Comparison of ENCODE assay signal across 18 mouse cellular contexts in the genomic region with DNA sequence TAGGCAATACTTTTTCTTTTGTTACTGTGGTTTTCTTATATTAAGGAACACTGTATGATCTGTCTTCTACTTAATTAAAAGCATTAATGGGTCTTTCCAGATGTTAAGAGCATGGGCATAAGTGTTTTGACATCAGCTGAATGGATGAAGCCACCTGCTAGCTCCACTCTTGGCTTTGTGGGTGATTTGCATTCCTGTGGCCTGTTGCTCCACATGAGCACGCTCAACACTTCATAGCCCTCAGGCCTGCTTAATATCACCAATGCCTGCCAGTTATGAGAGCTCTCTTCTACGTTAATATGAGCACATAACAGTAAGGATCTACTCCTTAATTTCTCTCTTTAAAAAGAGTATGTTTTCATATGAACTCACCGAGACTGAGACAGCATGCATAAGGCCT.
DNase-seq lines count a peak whose midpoint lies in the region; TF ChIP-seq lines count a peak whose summit lies in the region.
"Had no signal": no experiment of that assay in that cellular context is flagged by ENCODE, and none has a peak within 500 bp of the region (broad histone marks: within the 10 kb centered on the region; RNA-seq: fewer than 3 reads in every experiment).

No protein-coding gene starts in this region.

- no peaks in the 10 kb centered on the region for H3K4me1 ChIP-seq in heart, embryonic 10.5 days
- no peaks in the 10 kb centered on the region for H3K4me1 ChIP-seq in lung, adult 2 months (ENCODE audit: control insufficient read depth, insufficient read depth, low read length)
- H3K4me1 ChIP-seq: forebrain, embryonic 13.5 days; hindbrain, embryonic 13.5 days; midbrain, embryonic 10.5 days had no signal

- no peaks in the 10 kb centered on the region for H3K36me3 ChIP-seq in heart, embryonic 10.5 days
- H3K36me3 ChIP-seq in C2C12 (ENCODE audit: control insufficient read depth, insufficient read depth): no peaks in the 10 kb centered on the region
- H3K36me3 ChIP-seq: hindbrain, embryonic 13.5 days; midbrain, embryonic 10.5 days had no signal

- H3K79me3 ChIP-seq in C2C12 (ENCODE audit: low read depth): no peaks in the 10 kb centered on the region

- H3ac ChIP-seq in C2C12 (ENCODE audit: control insufficient read depth, insufficient read length, low read depth): no peak overlapping the region

- TF ChIP-seq POLR2A in lung, adult 2 months (IDR thresholded peaks at IDR 0.05; ENCODE audit: borderline replicate concordance, extremely low read depth, low read depth, low read length): no peak

- peak; percentile 14 to 25 for DNase-seq in heart, postnatal 10 days
- no peak for DNase-seq in heart, embryonic 10.5 days (ENCODE audit: low spot score)
- DNase-seq in lung, adult 2 months: peak; percentile 13
- no peak for DNase-seq in urinary bladder, postnatal 10 days (ENCODE audit: low spot score)
- no peak for DNase-seq in layer of hippocampus, adult 11-12 months (ENCODE audit: low spot score)
- DNase-seq in layer of hippocampus, adult 8-10 months (ENCODE audit: low spot score in 2 of 2): no peak
- DNase-seq: adrenal gland, adult 2 months; cerebellum, adult 11 months; cerebellum, adult 9-11 months; gastrocnemius, adult 2 months; heart, postnatal 36 days; kidney, adult 18-20 months; liver, postnatal 0 days had no signal

- no peak overlapping the region for H3K4me3 ChIP-seq in heart, embryonic 10.5 days
- no peak overlapping the region for H3K4me3 ChIP-seq in C2C12 (ENCODE audit: insufficient read depth, poor library complexity, severe bottlenecking)
- no peak overlapping the region for H3K4me3 ChIP-seq in lung, adult 2 months (replicated peaks; ENCODE audit: extremely low read depth, low read depth, low read length)
- H3K4me3 ChIP-seq: forebrain, embryonic 13.5 days; gastrocnemius, adult 2 months; hindbrain, embryonic 13.5 days; midbrain, embryonic 10.5 days had no signal

- no peak for TF ChIP-seq CTCF in C2C12 (IDR thresholded peaks at IDR 0.05; ENCODE audit: control insufficient read depth, insufficient read depth, insufficient read length)
- TF ChIP-seq CTCF in lung, adult 2 months (IDR thresholded peaks at IDR 0.05; ENCODE audit: insufficient read depth, low read length): no peak

- no peak overlapping the region for H3K27ac ChIP-seq in heart, embryonic 10.5 days
- H3K27ac ChIP-seq: forebrain, embryonic 13.5 days; gastrocnemius, adult 2 months; hindbrain, embryonic 13.5 days; kidney, postnatal 0 days; midbrain, embryonic 10.5 days had no signal

- no peaks in the 10 kb centered on the region for H3K79me2 ChIP-seq in C2C12 (ENCODE audit: control insufficient read depth, insufficient read depth)

- 74% methylated on average over 3 of the region's 3 CpGs for WGBS in heart, embryonic 10.5 days
- 58% methylated on average over 3 of the region's 3 CpGs for WGBS in lung, adult 2 months

- no peaks in the 10 kb centered on the region for H3K9me3 ChIP-seq in heart, embryonic 10.5 days
- H3K9me3 ChIP-seq: forebrain, embryonic 13.5 days; hindbrain, embryonic 13.5 days; midbrain, embryonic 10.5 days had no signal

- intact Hi-C loops in heart, postnatal 10 days (cut with DNase I): no loop called here

- no peaks in the 10 kb centered on the region for H3K27me3 ChIP-seq in heart, embryonic 10.5 days (ENCODE audit: insufficient read depth, poor library complexity, severe bottlenecking)
- no peaks in the 10 kb centered on the region for H3K27me3 ChIP-seq in C2C12 (ENCODE audit: control insufficient read depth, insufficient read depth, insufficient read length)
- H3K27me3 ChIP-seq: forebrain, embryonic 13.5 days; hindbrain, embryonic 13.5 days had no signal

TF ChIP-seq in C2C12, 6 proteins besides CTCF, POLR2A, EP300 and RAD21:
- TF ChIP-seq MAX (IDR thresholded peaks at IDR 0.05) (peak; percentile 41), MYOD1 (IDR thresholded peaks at IDR 0.05; ENCODE audit: control insufficient read depth, insufficient read length, low read depth) (peak; percentile 88), USF1 (IDR thresholded peaks at IDR 0.05; ENCODE audit: low read depth) (no peak), MYOG (IDR thresholded peaks at IDR 0.05; ENCODE audit: control insufficient read depth, extremely low read depth, insufficient read length) (no peak), FOSL1 (IDR thresholded peaks at IDR 0.05; ENCODE audit: insufficient read depth, low read length, poor library complexity, severe bottlenecking) (no peak)

Comparison
In these comparisons a context has a peak if more than half of its experiments do, and no peak if none do; other contexts are left out.
1. DNase-seq: peak in heart, postnatal 10 days (2 of 2) and lung, adult 2 months (single experiment); none in heart, embryonic 10.5 days (single experiment), urinary bladder, postnatal 10 days (single experiment), layer of hippocampus, adult 11-12 months (single experiment) and layer of hippocampus, adult 8-10 months (0 of 2).